Mouse (Mus musculus): ENCODE results near the gene Abca1. TPM values are rescaled to one million over a fixed set of nuclear protein-coding genes. Genes with fewer than 3 reads are reported as not detected.

Gene Abca1
- polyA plus RNA-seq, 1 experiment from 2014 or later, result 6.8 TPM

GRCm38 (mm10) chr4:53147046-53147445, 12.6 kb downstream of the Abca1 start:
- Histone ChIP-seq H3K9me3 (ENCODE audit: control insufficient read depth, low read depth, low read length) (no peaks in the 10 kb centered on the region), H3K36me3 (ENCODE audit: control insufficient read depth, insufficient read depth, low read length) (no peaks in the 10 kb centered on the region), H3K9ac (replicated peaks; ENCODE audit: low read depth, low read length) (no peak overlapping the region), H3K27me3 (ENCODE audit: control insufficient read depth, insufficient read depth, low read length) (no peaks in the 10 kb centered on the region), H3K27ac (ENCODE audit: low read length) (no peak overlapping the region), H3K4me2 (replicated peaks; ENCODE audit: low read depth, low read length) (no peak overlapping the region), H3K4me1 (ENCODE audit: control insufficient read depth, insufficient read depth, low read length) (peaks cover 10% of the 10 kb centered on the region; the same call in 1 of the 2 replicates), H3K4me3 (ENCODE audit: low read depth, low read length) (no peak overlapping the region)
- no peak for ATAC-seq (ENCODE audit: insufficient number of reproducible peaks, insufficient read depth, low FRiP score, low read depth)
- WGBS, result 52% methylated on average over 4 of the region's 4 CpGs

GRCm38 (mm10) chr4:53146227-53146949, 13.3 kb downstream of the Abca1 start:
- no peak overlapping the region for H3K4me2 ChIP-seq (replicated peaks; ENCODE audit: low read depth, low read length)

GRCm38 (mm10) chr4:53145434-53146168, 14.1 kb downstream of the Abca1 start:
- no peak for ATAC-seq (ENCODE audit: insufficient number of reproducible peaks, insufficient read depth, low FRiP score, low read depth)
- Histone ChIP-seq H3K36me3 (ENCODE audit: control insufficient read depth, insufficient read depth, low read length) (no peaks in the 10 kb centered on the region), H3K27ac (ENCODE audit: low read length) (no peak overlapping the region), H3K27me3 (ENCODE audit: control insufficient read depth, insufficient read depth, low read length) (no peaks in the 10 kb centered on the region), H3K4me3 (ENCODE audit: low read depth, low read length) (no peak overlapping the region), H3K9ac (replicated peaks; ENCODE audit: low read depth, low read length) (no peak overlapping the region), H3K9me3 (ENCODE audit: control insufficient read depth, low read depth, low read length) (no peaks in the 10 kb centered on the region), H3K4me2 (replicated peaks; ENCODE audit: low read depth, low read length) (no peak overlapping the region), H3K4me1 (ENCODE audit: control insufficient read depth, insufficient read depth, low read length) (peaks cover 8% of the 10 kb centered on the region; the same call in 1 of the 2 replicates)
- WGBS, result 78% methylated on average over 12 of the region's 12 CpGs

More at GRCm38 (mm10) chr4:53146227-53146949, 13.3 kb downstream of the Abca1 start:
- no peak for ATAC-seq (ENCODE audit: insufficient number of reproducible peaks, insufficient read depth, low FRiP score, low read depth)
- H3K27ac ChIP-seq (ENCODE audit: low read length), result no peak overlapping the region
- 86% methylated on average over 12 of the region's 12 CpGs for WGBS
- no peak overlapping the region for H3K9ac ChIP-seq (replicated peaks; ENCODE audit: low read depth, low read length)
- H3K27me3 ChIP-seq (ENCODE audit: control insufficient read depth, insufficient read depth, low read length), result no peaks in the 10 kb centered on the region
- H3K4me1 ChIP-seq (ENCODE audit: control insufficient read depth, insufficient read depth, low read length), result peaks cover 8% of the 10 kb centered on the region; the same call in 1 of the 2 replicates
- H3K9me3 ChIP-seq (ENCODE audit: control insufficient read depth, low read depth, low read length), result no peaks in the 10 kb centered on the region
- H3K36me3 ChIP-seq (ENCODE audit: control insufficient read depth, insufficient read depth, low read length), result no peaks in the 10 kb centered on the region
- no peak overlapping the region for H3K4me3 ChIP-seq (ENCODE audit: low read depth, low read length)

GRCm38 (mm10) chr4:53144571-53144970, 15.1 kb downstream of the Abca1 start:
- no peak for ATAC-seq (ENCODE audit: insufficient number of reproducible peaks, insufficient read depth, low FRiP score, low read depth)
- no peaks in the 10 kb centered on the region for H3K36me3 ChIP-seq (ENCODE audit: control insufficient read depth, insufficient read depth, low read length)
- no peaks in the 10 kb centered on the region for H3K9me3 ChIP-seq (ENCODE audit: control insufficient read depth, low read depth, low read length)
- no peaks in the 10 kb centered on the region for H3K27me3 ChIP-seq (ENCODE audit: control insufficient read depth, insufficient read depth, low read length)
- peaks cover 8% of the 10 kb centered on the region; the same call in 1 of the 2 replicates for H3K4me1 ChIP-seq (ENCODE audit: control insufficient read depth, insufficient read depth, low read length)
- H3K27ac ChIP-seq (ENCODE audit: low read length), result no peak overlapping the region
- H3K9ac ChIP-seq (replicated peaks; ENCODE audit: low read depth, low read length), result no peak overlapping the region
- H3K4me2 ChIP-seq (replicated peaks; ENCODE audit: low read depth, low read length), result no peak overlapping the region
- no peak overlapping the region for H3K4me3 ChIP-seq (ENCODE audit: low read depth, low read length)
- 79% methylated on average over 10 of the region's 10 CpGs for WGBS

- no peak overlapping the region for H3K4me3 ChIP-seq (ENCODE audit: low read depth, low read length)
- H3K27ac ChIP-seq (ENCODE audit: low read length), result no peak overlapping the region
- H3K4me2 ChIP-seq (replicated peaks; ENCODE audit: low read depth, low read length), result no peak overlapping the region
- H3K9me3 ChIP-seq (ENCODE audit: control insufficient read depth, low read depth, low read length), result no peaks in the 10 kb centered on the region
- no peaks in the 10 kb centered on the region for H3K36me3 ChIP-seq (ENCODE audit: control insufficient read depth, insufficient read depth, low read length)
- H3K27me3 ChIP-seq (ENCODE audit: control insufficient read depth, insufficient read depth, low read length), result no peaks in the 10 kb centered on the region
- ATAC-seq (ENCODE audit: insufficient number of reproducible peaks, insufficient read depth, low FRiP score, low read depth), result no peak
- H3K9ac ChIP-seq (replicated peaks; ENCODE audit: low read depth, low read length), result no peak overlapping the region
- WGBS, result 68% methylated on average over 8 of the region's 8 CpGs
- peaks cover 8% of the 10 kb centered on the region; the same call in 1 of the 2 replicates for H3K4me1 ChIP-seq (ENCODE audit: control insufficient read depth, insufficient read depth, low read length)
Measured at GRCm38 (mm10) chr4:53144021-53144420, 15.7 kb downstream of the Abca1 start.

- Histone ChIP-seq H3K27me3 (ENCODE audit: control insufficient read depth, insufficient read depth, low read length) (no peaks in the 10 kb centered on the region), H3K4me3 (ENCODE audit: low read depth, low read length) (no peak overlapping the region), H3K4me2 (replicated peaks; ENCODE audit: low read depth, low read length) (no peak overlapping the region), H3K36me3 (ENCODE audit: control insufficient read depth, insufficient read depth, low read length) (no peaks in the 10 kb centered on the region), H3K27ac (ENCODE audit: low read length) (no peak overlapping the region), H3K9me3 (ENCODE audit: control insufficient read depth, low read depth, low read length) (no peaks in the 10 kb centered on the region), H3K4me1 (ENCODE audit: control insufficient read depth, insufficient read depth, low read length) (no peaks in the 10 kb centered on the region), H3K9ac (replicated peaks; ENCODE audit: low read depth, low read length) (no peak overlapping the region)
- 93% methylated on average over 6 of the region's 6 CpGs for WGBS
- no peak for ATAC-seq (ENCODE audit: insufficient number of reproducible peaks, insufficient read depth, low FRiP score, low read depth)
Measured at GRCm38 (mm10) chr4:53140678-53141077, 19.0 kb downstream of the Abca1 start.

GRCm38 (mm10) chr4:53139495-53139894, 20.2 kb downstream of the Abca1 start:
- 87% methylated on average over 2 of the region's 2 CpGs for WGBS
- Histone ChIP-seq H3K9ac (replicated peaks; ENCODE audit: low read depth, low read length) (no peak overlapping the region), H3K4me1 (ENCODE audit: control insufficient read depth, insufficient read depth, low read length) (peaks cover 7% of the 10 kb centered on the region; the same call in 1 of the 2 replicates), H3K4me3 (ENCODE audit: low read depth, low read length) (no peak overlapping the region), H3K4me2 (replicated peaks; ENCODE audit: low read depth, low read length) (no peak overlapping the region), H3K36me3 (ENCODE audit: control insufficient read depth, insufficient read depth, low read length) (no peaks in the 10 kb centered on the region), H3K9me3 (ENCODE audit: control insufficient read depth, low read depth, low read length) (no peaks in the 10 kb centered on the region), H3K27me3 (ENCODE audit: control insufficient read depth, insufficient read depth, low read length) (no peaks in the 10 kb centered on the region), H3K27ac (ENCODE audit: low read length) (no peak overlapping the region)
- no peak for ATAC-seq (ENCODE audit: insufficient number of reproducible peaks, insufficient read depth, low FRiP score, low read depth)

- Histone ChIP-seq H3K4me3 (ENCODE audit: low read depth, low read length) (no peak overlapping the region), H3K4me2 (replicated peaks; ENCODE audit: low read depth, low read length) (no peak overlapping the region), H3K36me3 (ENCODE audit: control insufficient read depth, insufficient read depth, low read length) (no peaks in the 10 kb centered on the region), H3K27me3 (ENCODE audit: control insufficient read depth, insufficient read depth, low read length) (no peaks in the 10 kb centered on the region), H3K9me3 (ENCODE audit: control insufficient read depth, low read depth, low read length) (no peaks in the 10 kb centered on the region), H3K9ac (replicated peaks; ENCODE audit: low read depth, low read length) (no peak overlapping the region), H3K4me1 (ENCODE audit: control insufficient read depth, insufficient read depth, low read length) (peaks cover 10% of the 10 kb centered on the region; the same call in 1 of the 2 replicates), H3K27ac (ENCODE audit: low read length) (no peak overlapping the region)
- no peak for ATAC-seq (ENCODE audit: insufficient number of reproducible peaks, insufficient read depth, low FRiP score, low read depth)
- WGBS, result 77% methylated on average over 3 of the region's 3 CpGs
Measured at GRCm38 (mm10) chr4:53138974-53139373, 20.7 kb downstream of the Abca1 start.

Measured in stomach, embryonic 14.5 days (tissue).